Mouse (Mus musculus) heart, adult 2 months (tissue): ENCODE results near the gene Acer3. TPM values are rescaled to one million over a fixed set of nuclear protein-coding genes. Genes with fewer than 3 reads are reported as not detected.

Experiments used
- DNase-seq, 2 experiments: peaks; one replicate each; pipeline ENCODE4 v3.0.0; 2021
- H3K27ac ChIP-seq: fragments of 200-600 bp; 2 replicates; pipeline ENCODE4 v1.8.1; 2022
- H3K27me3 ChIP-seq: fragments of 200-500 bp; 2 replicates; pipeline ENCODE4 v1.6.1; 2012; ENCODE audit warnings: mild to moderate bottlenecking, low read length, inconsistent platforms, mixed read lengths; ENCODE audit not compliant: control insufficient read depth, insufficient read depth
- H3K36me3 ChIP-seq: fragments of 200-500 bp; 2 replicates; pipeline ENCODE4 v1.6.1; 2012; ENCODE audit warnings: low read length, inconsistent platforms; ENCODE audit not compliant: control insufficient read depth, insufficient read depth
- H3K4me1 ChIP-seq: fragments of 200-500 bp; 2 replicates; pipeline ENCODE4 v1.6.1; 2011; ENCODE audit warnings: low read length; ENCODE audit not compliant: control insufficient read depth, insufficient read depth
- H3K4me3 ChIP-seq: fragments of 200-600 bp; 2 replicates; pipeline ENCODE4 v1.8.1; 2022
- H3K79me2 ChIP-seq: fragments of 200-500 bp; replicated peaks from 2 replicates; pipeline ENCODE4 v1.6.1; 2012; ENCODE audit warnings: mild to moderate bottlenecking, inconsistent platforms, low read length, moderate library complexity, mixed read lengths; ENCODE audit not compliant: control insufficient read depth, insufficient read depth
- H3K9ac ChIP-seq: fragments of 200-500 bp; 2 replicates; pipeline ENCODE4 v1.6.1; 2012; ENCODE audit warnings: low read depth, mild to moderate bottlenecking, control low read depth, inconsistent platforms, low read length, mixed read lengths
- CTCF ChIP-seq: fragments of 200-600 bp; IDR thresholded peaks from 2 replicates; pipeline ENCODE4 v1.8.1; 2022; ENCODE audit warnings: antibody characterized with exemption, mild to moderate bottlenecking, moderate library complexity
- EP300 ChIP-seq: fragments of 200-500 bp; IDR thresholded peaks from 2 replicates; pipeline ENCODE4 v1.6.1; 2011; ENCODE audit warnings: low read depth, low read length, control low read depth; ENCODE audit not compliant: insufficient read depth
- POLR2A ChIP-seq: fragments of 200-500 bp; IDR thresholded peaks from 2 replicates; pipeline ENCODE4 v1.6.1; 2011; ENCODE audit warnings: mild to moderate bottlenecking, low read depth, low read length, control low read depth; ENCODE audit not compliant: insufficient read depth
- WGBS: fragments of 180-500 bp; shearing (Covaris S2); methylation state at CpG from one replicate; pipeline ENCODE4 v1.1.7; 2018; 5-methylcytosine and 5-hydroxymethylcytosine counted together
- intact Hi-C: fragments of 180-260 bp; cut with DNase I; formaldehyde crosslinking; loops from one replicate; pipeline ENCODE4 v1.15.1; 2025
- polyA plus RNA-seq: library from polyadenylated mRNA; depleted of rRNA; stranded (reverse); fragments of >200 nt; gene quantifications from 2 replicates; pipeline ENCODE4 v1.2.3, GENCODE M21; 2012
- total RNA-seq, 2 experiments: library from RNA; stranded (reverse); gene quantifications; 2 replicates each; pipeline ENCODE4 v1.2.3; 2021

The Acer3 gene
- total and polyA plus RNA-seq, 3 experiments = 5.5 to 13.2 (median 11.0) TPM

DNA sequence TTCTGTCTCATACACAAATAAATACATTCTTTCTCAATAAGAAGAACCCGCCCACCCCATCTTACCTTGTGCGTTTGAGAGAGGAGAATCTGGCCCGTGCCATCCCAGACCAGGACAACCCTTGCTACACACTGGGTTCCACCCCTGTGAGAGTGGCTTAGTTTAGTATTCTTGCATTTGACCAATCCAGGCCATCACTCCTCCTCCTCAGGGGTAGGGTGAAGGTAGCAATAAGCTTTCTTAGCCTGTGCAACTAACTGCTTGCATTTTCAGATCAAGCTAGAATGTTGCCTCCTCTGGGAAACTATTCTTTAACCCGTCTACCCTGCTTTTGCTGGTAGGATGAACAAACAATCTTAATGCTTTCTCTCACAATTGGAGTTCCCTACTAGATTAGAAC, 121.6 kb downstream of the Acer3 start, which contains the start of gene B3gnt6:
TSS of gene B3gnt6 (minus strand) at position 101 of the 400 bp plus-strand sequence.
- Histone ChIP-seq H3K79me2 (no peaks in the 10 kb centered on the region), H3K9ac (no peak within 1 kb of the TSS), H3K27ac (no peak within 1 kb of the TSS), H3K4me1 (no peaks in the 10 kb centered on the region), H3K4me3 (no peak within 1 kb of the TSS), H3K36me3 (no peaks in the 10 kb centered on the region), H3K27me3 (peaks cover under 1% of the 10 kb centered on the region)
- no peak for DNase-seq
- 89% methylated on average over 4 of the region's 4 CpGs for WGBS
- intact Hi-C loops = no loop called here
- TF ChIP-seq CTCF (no peak), EP300 (no peak), POLR2A (no peak)

GRCm38 (mm10) chr7:98195151-98195801, 125.7 kb downstream of the Acer3 start:
- no peak overlapping the region for H3K9ac ChIP-seq
- H3K27me3 ChIP-seq = peaks cover 15% of the 10 kb centered on the region
- peaks cover 3% of the 10 kb centered on the region for H3K4me1 ChIP-seq
- DNase-seq = no peak
- no peak overlapping the region for H3K4me3 ChIP-seq
- no peaks in the 10 kb centered on the region for H3K36me3 ChIP-seq
- no peak overlapping the region for H3K27ac ChIP-seq
- no peak for TF ChIP-seq CTCF
- no peak for TF ChIP-seq EP300
- TF ChIP-seq POLR2A = no peak
- H3K79me2 ChIP-seq = no peaks in the 10 kb centered on the region
- WGBS = 38% methylated on average over 10 of the region's 10 CpGs
- intact Hi-C loops = no loop called here

DNA sequence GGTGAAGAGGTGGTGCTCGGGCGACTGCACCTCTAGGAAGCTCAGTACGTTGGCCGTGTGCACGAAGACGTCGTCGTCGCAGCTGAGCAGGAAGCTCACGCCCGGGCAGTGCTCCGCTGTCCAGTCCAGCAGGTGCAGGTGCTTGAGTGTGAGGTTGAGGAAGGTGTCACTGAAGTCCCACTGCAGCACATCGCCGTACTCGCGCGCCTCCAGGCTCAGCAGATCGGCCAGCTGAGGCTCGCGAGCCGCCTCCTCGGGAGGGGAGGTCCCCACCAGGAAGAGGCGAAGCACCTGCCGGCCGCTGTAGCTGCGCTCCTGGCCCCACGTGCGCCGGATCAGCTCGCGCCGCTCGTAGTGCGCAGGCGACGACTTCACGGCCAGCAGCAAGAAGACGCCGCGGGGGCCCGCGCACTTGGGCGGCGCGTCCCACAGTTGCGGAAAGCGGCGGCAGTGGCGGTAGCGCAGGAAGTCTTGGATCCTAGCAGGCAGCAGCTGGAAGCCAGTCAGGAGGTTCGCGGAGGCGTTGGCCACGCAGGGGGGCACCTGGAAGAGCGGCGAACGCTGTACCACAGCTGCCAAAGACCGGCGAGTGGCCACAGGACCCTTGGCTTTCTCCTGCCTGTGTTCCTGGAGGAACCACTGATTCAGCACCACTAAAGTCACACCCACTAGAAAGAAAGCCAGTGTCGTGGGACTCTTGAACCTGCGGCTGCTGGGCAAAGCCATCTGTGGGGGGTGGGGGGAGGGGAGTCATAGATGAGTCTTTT, 126.8 kb downstream of the Acer3 start:
- Histone ChIP-seq H3K27me3 (peaks cover 15% of the 10 kb centered on the region), H3K4me3 (peak overlapping the region; percentile 43), H3K4me1 (peaks cover 3% of the 10 kb centered on the region), H3K27ac (no peak overlapping the region), H3K79me2 (no peaks in the 10 kb centered on the region), H3K36me3 (no peaks in the 10 kb centered on the region), H3K9ac (0 out of 2 replicates have a peak overlapping the region, but pooled peaks have one; percentile 13)
- DNase-seq = no peak
- no peak for TF ChIP-seq EP300
- TF ChIP-seq POLR2A = no peak
- TF ChIP-seq CTCF = no peak
- under 1% methylated on average over 60 of the region's 61 CpGs for WGBS
- intact Hi-C loops = no loop called here

DNA sequence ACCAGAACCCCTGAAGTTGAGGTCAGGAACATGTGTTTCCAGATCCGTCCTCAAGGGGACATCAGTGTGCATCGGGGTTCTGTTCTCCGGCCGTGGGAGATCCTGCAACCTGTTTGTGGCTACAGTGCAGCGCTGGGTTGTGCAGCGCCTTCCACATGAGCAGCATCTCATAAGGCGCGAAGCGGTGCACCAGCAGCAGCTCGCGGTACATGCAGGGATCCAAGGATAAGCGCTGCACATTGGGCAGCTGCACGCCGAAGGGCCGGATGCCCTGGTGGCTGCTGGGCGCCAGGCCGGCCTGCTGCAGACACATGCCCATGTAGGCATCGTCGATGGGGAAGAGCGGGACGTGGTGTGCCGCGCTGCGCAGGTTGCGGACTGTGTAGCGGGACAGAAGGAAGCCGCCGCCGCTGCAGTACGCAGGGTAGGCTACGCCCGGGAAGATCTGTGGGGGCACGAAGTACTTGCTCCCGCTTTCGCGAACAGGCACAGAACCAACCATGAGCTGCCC, 127.4 kb downstream of the Acer3 start:
- 4% methylated on average over 36 of the region's 36 CpGs for WGBS
- intact Hi-C loops = no loop called here
- no peak overlapping the region for H3K27ac ChIP-seq
- peaks cover 3% of the 10 kb centered on the region for H3K4me1 ChIP-seq
- no peaks in the 10 kb centered on the region for H3K36me3 ChIP-seq
- peak; percentile 62 for TF ChIP-seq CTCF
- TF ChIP-seq EP300 = no peak
- TF ChIP-seq POLR2A = no peak
- DNase-seq = peak in 1 of 2 experiments; percentile 30
- no peaks in the 10 kb centered on the region for H3K79me2 ChIP-seq
- H3K4me3 ChIP-seq = peak overlapping the region; percentile 43
- H3K9ac ChIP-seq = 0 out of 2 replicates have a peak overlapping the region, but pooled peaks have one; percentile 13
- H3K27me3 ChIP-seq = peaks cover 15% of the 10 kb centered on the region

GRCm38 (mm10) chr7:98191571-98192250, 129.3 kb downstream of the Acer3 start:
- 68% methylated on average over 17 of the region's 17 CpGs for WGBS
- Histone ChIP-seq H3K79me2 (no peaks in the 10 kb centered on the region), H3K36me3 (no peaks in the 10 kb centered on the region), H3K4me3 (no peak overlapping the region), H3K27me3 (peaks cover 15% of the 10 kb centered on the region), H3K4me1 (peaks cover 3% of the 10 kb centered on the region), H3K27ac (no peak overlapping the region), H3K9ac (no peak overlapping the region)
- intact Hi-C loops = loop anchor here (1.0 kb wide), 1 partner anchor 36 kb away; no protein-coding TSS in a partner anchor
- TF ChIP-seq POLR2A (no peak), EP300 (no peak), CTCF (peak; percentile 67)
- DNase-seq = peak in 1 of 2 experiments; percentile 42
